Mouse (Mus musculus) Patski (cell line): ENCODE results near the gene Serpinb9. TPM values are rescaled to one million over a fixed set of nuclear protein-coding genes. Genes with fewer than 3 reads are reported as not detected.
"Not testable (repeated sequence)": the region's sequence is repeated elsewhere in the genome, so short reads cannot be mapped to it uniquely, and the experiment has no call there.

ENCODE experiments used
- ATAC-seq: fragments of 100-300 bp; one replicate; pipeline ENCODE4 v1.8.0; 2021
- CTCF ChIA-PET: fragments of 350-600 bp; sonication (Branson Sonifier 250); formaldehyde crosslinking; loops from one replicate; lab custom pipeline; 2022; ENCODE audit warnings: inconsistent platforms; lab: Charles Lee
- POLR2A ChIA-PET: fragments of 350-600 bp; sonication (Branson Sonifier 250); formaldehyde crosslinking; loops from one replicate; lab custom pipeline; 2022; ENCODE audit warnings: antibody characterized with exemption, inconsistent platforms; lab: Charles Lee
- DNase-seq: peaks from one replicate; pipeline ENCODE4 v3.0.0-alpha.2; 2011; ENCODE audit warnings: low read depth, low spot score
- H3K27me3 ChIP-seq: fragments of 371-371 bp; one replicate; pipeline ENCODE4 v1.5.1; 2021
- CTCF ChIP-seq: fragments of 100-300 bp; IDR thresholded peaks from one replicate; pipeline ENCODE4 v1.5.1; 2021
- in situ Hi-C: fragments of 300-500 bp; cut with MboI; formaldehyde crosslinking; loops from 3 replicates; pipeline ENCODE4 v1.11.1; 2018; ENCODE audit warnings: low pct_unique_long_range_greater_than_20kb, mixed read lengths
- polyA plus RNA-seq: library from polyadenylated mRNA; unstranded; gene quantifications from one replicate; pipeline ENCODE4 v1.2.3, GENCODE M21; 2021

Serpinb9 gene
- polyA plus RNA-seq, 1 experiment from 2014 or later: 69.0 TPM

GRCm38 (mm10) chr13:33026427-33027057 is 23.5 kb downstream of the Serpinb9 start:
- in situ Hi-C loops: no loop called here
- no peak for TF ChIP-seq CTCF
- DNase-seq (no peak), ATAC-seq (no peak)
- no peaks in the 10 kb centered on the region for H3K27me3 ChIP-seq
- CTCF ChIA-PET: interaction anchor here (1.0 to 1.1 kb wide), 3 partner anchors 8 to 22 kb away, joined by 3 to 4 read pairs (median 4); no protein-coding TSS in a partner anchor
- POLR2A ChIA-PET: no interaction called here

- H3K27me3 ChIP-seq: no peaks in the 10 kb centered on the region
- POLR2A ChIA-PET: no interaction called here
- ATAC-seq (no peak), DNase-seq (no peak)
- TF ChIP-seq CTCF: no peak
- CTCF ChIA-PET: no interaction called here
- in situ Hi-C loops: no loop called here
These were observed 24.2 kb downstream of the Serpinb9 start, which contains the start of gene Serpinb9b for GRCm38 (mm10) chr13:33027244-33027643. Gene Serpinb9b (plus strand): TSS chr13:33027416.

DNA sequence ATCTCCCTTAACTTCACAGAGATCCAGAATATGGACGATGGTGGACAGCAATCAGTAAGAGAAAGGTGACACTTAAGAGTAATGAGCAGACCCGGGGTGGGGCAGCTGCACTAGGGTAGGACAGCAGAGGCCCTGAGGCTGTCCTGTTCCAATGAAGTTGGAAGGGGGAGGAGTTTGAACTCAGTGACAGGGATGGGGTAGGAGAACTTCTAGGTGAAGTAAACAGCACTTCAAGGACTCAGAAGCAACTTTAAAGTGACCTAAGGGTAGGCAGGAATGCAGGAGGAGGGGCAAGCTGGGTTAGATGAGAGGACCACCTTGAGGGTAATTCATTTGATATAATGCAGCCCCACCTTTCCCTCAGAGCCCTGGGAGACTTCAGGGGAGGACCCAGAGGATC is 25.1 kb downstream of the Serpinb9 start:
- ChIA-PET CTCF (no interaction called here), POLR2A (no interaction called here)
- H3K27me3 ChIP-seq: no peaks in the 10 kb centered on the region
- no peak for TF ChIP-seq CTCF
- no peak for DNase-seq
- ATAC-seq: no peak
- in situ Hi-C loops: no loop called here

DNA sequence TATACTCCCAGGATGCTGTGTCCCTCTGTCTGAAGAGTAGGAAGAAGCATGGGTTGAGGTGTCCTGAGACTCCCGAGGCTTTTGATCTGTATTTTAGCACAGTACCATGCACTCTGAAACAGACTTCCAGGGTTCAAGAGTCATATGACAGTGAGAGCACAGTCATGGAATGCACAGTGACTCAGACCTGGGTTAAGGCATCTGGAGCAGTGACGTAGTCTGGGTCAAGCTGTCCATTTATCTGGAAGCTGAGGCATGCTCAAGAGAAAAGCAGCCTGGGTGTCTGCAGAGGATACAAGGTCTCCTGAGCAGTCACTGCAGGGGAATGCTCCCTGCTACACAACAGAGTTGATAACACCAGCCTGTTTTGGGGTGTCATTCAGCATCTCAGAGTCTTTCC is 25.5 kb downstream of the Serpinb9 start:
- no peak for TF ChIP-seq CTCF
- in situ Hi-C loops: no loop called here
- H3K27me3 ChIP-seq: no peaks in the 10 kb centered on the region
- DNase-seq (no peak), ATAC-seq (peak; percentile 80)
- ChIA-PET CTCF (no interaction called here), POLR2A (no interaction called here)

DNA sequence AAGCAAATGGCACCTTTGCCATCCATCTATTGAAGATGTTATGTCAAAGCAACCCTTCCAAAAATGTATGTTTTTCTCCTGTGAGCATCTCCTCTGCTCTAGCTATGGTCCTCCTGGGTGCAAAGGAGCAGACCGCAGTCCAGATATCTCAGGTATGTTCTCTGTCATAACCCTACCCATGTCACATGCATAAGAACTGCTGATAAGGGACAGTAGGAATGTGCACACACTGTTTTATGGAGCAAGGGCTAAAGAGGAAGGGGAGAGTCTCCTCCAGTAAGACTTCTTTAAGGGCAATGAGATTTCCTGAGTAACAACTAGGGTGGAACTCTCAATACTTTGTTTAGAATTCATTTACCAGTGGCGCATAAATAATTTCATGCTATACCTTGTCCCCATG is 26.4 kb downstream of the Serpinb9 start:
- H3K27me3 ChIP-seq, CTCF ChIA-PET, in situ Hi-C loops, POLR2A ChIA-PET, DNase-seq, ATAC-seq: not testable (repeated sequence)

DNA sequence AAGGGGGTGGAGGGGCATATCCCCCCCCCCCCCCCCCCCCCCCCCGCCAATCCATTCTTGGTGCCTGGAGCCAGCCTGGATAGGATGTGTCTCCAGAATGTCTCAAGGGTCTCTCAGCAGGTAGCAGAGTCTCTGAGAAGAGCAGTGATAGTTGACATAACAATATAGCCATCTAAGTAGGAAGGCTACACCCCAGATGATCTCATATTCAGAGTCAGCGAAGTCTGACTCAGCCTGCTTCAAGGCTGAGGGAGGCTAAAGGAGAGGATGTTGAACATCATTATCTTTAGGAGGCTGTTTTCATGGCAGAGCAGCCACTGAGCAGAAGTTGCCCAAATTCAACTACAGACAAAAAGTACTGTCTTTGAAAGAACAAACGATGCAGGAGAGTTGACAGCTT is 27.2 kb downstream of the Serpinb9 start:
- ATAC-seq: no peak
- DNase-seq: no peak
- ChIA-PET CTCF (interaction anchor here (1.2 kb wide), 1 partner anchor 44 kb away, joined by 3 read pairs; no protein-coding TSS in a partner anchor), POLR2A (no interaction called here)
- TF ChIP-seq CTCF: no peak
- in situ Hi-C loops: no loop called here
- no peaks in the 10 kb centered on the region for H3K27me3 ChIP-seq

DNA sequence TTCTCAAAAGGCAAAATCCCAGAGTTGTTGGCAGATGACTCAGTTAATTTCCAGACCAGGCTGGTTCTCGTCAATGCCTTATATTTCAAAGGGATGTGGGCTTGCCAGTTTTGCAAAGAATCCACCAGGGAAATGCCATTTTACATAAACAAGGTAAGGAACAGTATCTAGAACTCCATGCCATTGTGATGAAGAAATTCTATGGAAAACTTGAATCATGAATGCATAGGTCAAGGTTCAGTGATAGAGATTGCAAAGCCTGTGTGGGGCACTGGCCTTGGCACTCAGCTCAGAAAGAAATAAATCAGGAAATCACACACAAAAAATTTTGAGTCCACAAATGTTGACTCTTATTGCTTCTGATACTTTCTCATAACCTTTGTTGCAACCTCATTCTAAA is 32.5 kb downstream of the Serpinb9 start:
- no peak for DNase-seq
- ChIA-PET CTCF (no interaction called here), POLR2A (no interaction called here)
- in situ Hi-C loops: no loop called here
- no peak for TF ChIP-seq CTCF
- no peak for ATAC-seq
- H3K27me3 ChIP-seq: no peaks in the 10 kb centered on the region

DNA sequence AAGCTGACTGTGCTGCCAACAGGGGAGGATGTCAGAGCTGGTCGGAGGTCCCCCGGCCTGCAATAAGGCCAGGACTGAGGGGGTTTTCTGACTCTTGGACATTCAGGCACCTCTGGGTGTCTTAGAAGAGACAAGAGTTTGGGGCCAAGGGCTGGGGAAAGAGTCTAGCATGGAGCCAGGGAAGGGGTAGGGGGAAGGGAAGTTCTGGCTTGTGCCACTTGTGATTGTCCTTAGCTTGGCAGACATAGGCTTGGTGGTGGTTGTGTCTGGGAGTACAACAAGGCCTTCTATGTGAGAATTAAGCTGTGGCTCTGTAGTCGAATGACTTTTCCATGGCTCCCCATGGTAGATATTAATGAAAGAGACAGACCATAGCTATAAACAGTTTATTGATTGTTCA is 40.5 kb downstream of the Serpinb9 start:
- CTCF ChIA-PET: no interaction called here
- TF ChIP-seq CTCF: no peak
- POLR2A ChIA-PET: no interaction called here
- DNase-seq: no peak
- in situ Hi-C loops: no loop called here
- H3K27me3 ChIP-seq: no peaks in the 10 kb centered on the region
- no peak for ATAC-seq

DNA sequence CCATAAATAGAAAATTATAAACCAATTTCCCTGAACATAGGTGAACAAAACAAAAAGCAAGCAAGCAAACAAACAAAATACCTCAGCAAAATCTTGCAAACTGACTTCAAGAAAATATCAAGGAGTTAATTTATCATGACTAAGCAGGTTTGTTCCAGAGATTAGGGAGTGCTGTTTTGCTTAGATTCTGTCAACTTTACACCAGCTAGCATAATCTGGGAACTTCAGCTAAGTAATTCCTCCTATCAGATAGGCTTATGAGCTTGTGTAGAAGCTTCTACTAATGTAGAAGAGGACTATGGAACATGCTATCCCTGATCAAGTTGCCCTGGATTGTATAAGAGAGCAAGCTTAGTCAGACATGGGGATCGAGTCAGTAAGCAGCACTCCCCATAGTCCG is 44.2 kb downstream of the Serpinb9 start:
- DNase-seq (no peak), ATAC-seq (no peak)
- POLR2A ChIA-PET: no interaction called here
- CTCF ChIA-PET: no interaction called here
- in situ Hi-C loops: no loop called here
- no peak for TF ChIP-seq CTCF
- no peaks in the 10 kb centered on the region for H3K27me3 ChIP-seq

DNA sequence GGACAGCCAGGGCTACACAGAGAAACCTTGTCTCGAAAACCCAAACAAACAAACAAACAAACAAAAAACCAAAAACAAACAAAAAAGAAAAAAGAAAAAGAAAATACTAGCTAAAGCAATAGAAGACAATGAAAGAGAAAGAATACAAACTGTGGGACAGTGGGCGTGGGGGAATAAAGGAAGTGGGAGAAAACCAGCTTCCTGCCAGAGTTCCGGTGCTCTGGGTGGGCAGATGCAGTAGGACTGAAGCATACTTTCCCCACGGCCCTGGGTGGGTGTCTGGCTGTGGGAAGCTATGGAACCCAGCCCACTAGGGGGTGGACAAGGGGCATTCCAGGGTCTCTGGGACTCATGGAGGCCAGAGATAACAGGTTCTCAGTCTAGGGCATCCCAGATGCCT is 45.1 kb downstream of the Serpinb9 start:
- no peak for TF ChIP-seq CTCF
- CTCF ChIA-PET: no interaction called here
- H3K27me3 ChIP-seq: no peaks in the 10 kb centered on the region
- in situ Hi-C loops: no loop called here
- ATAC-seq (no peak), DNase-seq (no peak)
- POLR2A ChIA-PET: no interaction called here

DNA sequence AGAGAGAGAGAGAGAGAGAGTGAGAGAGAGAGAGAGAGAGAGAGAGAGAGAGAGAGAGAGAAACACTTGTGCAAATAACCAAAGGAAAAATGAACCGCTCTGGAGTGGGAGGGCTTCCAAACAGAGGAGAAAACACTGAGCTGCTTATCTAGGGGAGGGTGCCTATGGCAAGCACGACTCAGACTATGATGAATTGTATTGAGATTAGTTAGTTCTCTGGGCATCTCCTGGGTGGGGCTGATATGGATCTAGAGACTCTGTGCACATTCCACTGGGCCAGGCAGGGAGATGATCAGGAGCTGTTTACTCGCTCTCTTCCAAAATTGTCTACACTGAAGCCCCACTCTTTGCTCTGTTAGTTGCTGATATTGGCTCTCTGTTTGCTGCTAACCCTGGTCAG is 48.6 kb downstream of the Serpinb9 start:
- ATAC-seq (no peak), DNase-seq (no peak)
- H3K27me3 ChIP-seq: no peaks in the 10 kb centered on the region
- CTCF ChIA-PET: interaction anchor here (1.8 to 2.1 kb wide), 3 partner anchors 14 to 47 kb away, joined by 4 to 6 read pairs (median 5); no protein-coding TSS in a partner anchor
- in situ Hi-C loops: no loop called here
- no peak for TF ChIP-seq CTCF
- POLR2A ChIA-PET: interaction anchor here (0.8 kb wide), 1 partner anchor 507 kb away, joined by 3 read pairs; no protein-coding TSS in a partner anchor
